Mouse (Mus musculus) small intestine, adult 2 months (tissue): ENCODE measurements around the gene Gm7903.
"Not testable (repeated sequence)": the region's sequence is repeated elsewhere in the genome, so short reads cannot be mapped to it uniquely, and the experiment has no call there.

Source experiments
- CTCF ChIP-seq: fragments of 200-500 bp; IDR thresholded peaks from 2 replicates; pipeline ENCODE4 v1.5.1; 2012; ENCODE audit warnings: low read depth, mild to moderate bottlenecking, control low read depth, inconsistent platforms, low read length, moderate library complexity, mixed read lengths; ENCODE audit not compliant: insufficient replicate concordance, insufficient read length; ENCODE audit errors: extremely low read depth
- POLR2A ChIP-seq: fragments of 200-500 bp; IDR thresholded peaks from 2 replicates; pipeline ENCODE4 v1.6.1; 2012; ENCODE audit warnings: low read depth, mild to moderate bottlenecking, control low read depth, inconsistent platforms, low read length, moderate library complexity

DNA sequence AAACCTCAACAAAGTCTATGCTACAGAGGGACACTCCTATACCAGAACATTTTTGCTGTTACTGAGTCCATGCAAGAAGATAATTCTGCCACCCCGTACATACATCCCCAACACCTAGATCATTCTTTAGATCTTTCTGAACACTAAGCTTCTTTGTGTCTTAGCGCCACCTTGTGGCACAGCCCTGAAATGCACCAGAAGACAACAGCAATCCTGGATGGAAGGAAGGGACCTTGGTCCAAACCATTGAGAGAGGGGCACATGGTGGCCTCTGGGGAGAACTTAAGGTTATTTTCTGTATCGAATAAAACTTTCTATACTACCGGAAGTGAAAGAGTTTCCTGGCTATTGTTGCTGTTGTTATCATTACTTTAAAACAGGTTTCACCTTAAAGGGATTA lies 11.2 kb upstream of the Gm7903 start:
- not testable (repeated sequence) for TF ChIP-seq CTCF, POLR2A
